Mouse (Mus musculus) monocyte, adult 2 months (primary cell): ENCODE data around the gene Slc10a7.

Experiments
- DNase-seq, 2 experiments: peaks; one replicate each; pipeline ENCODE4 v3.0.0; 2022; ENCODE audit warnings: low spot score in 2 of 2, low read depth in 1 of 2

The Slc10a7 gene

GRCm38 (mm10) chr8:78732995-78733512 lies 223.9 kb downstream of the Slc10a7 start:
- DNase-seq: no peak

GRCm38 (mm10) chr8:78734721-78735517 lies 225.8 kb downstream of the Slc10a7 start:
- no peak for DNase-seq

- no peak for DNase-seq
Measured at GRCm38 (mm10) chr8:78738304-78738703, 229.2 kb downstream of the Slc10a7 start.

- DNase-seq: no peak
Measured at GRCm38 (mm10) chr8:78740936-78741335, 231.8 kb downstream of the Slc10a7 start.

GRCm38 (mm10) chr8:78741496-78741895 lies 232.3 kb downstream of the Slc10a7 start:
- DNase-seq: no peak

- DNase-seq: no peak
Measured at GRCm38 (mm10) chr8:78741965-78742364, 232.8 kb downstream of the Slc10a7 start.

GRCm38 (mm10) chr8:78742453-78742852 lies 233.3 kb downstream of the Slc10a7 start:
- no peak for DNase-seq

GRCm38 (mm10) chr8:78747052-78747451 lies 237.9 kb downstream of the Slc10a7 start:
- no peak for DNase-seq

GRCm38 (mm10) chr8:78748701-78749100 lies 239.6 kb downstream of the Slc10a7 start:
- no peak for DNase-seq

- no peak for DNase-seq
Measured at GRCm38 (mm10) chr8:78749861-78750825, 241.0 kb downstream of the Slc10a7 start.

- DNase-seq: no peak
Measured at GRCm38 (mm10) chr8:78751151-78751550, 242.0 kb downstream of the Slc10a7 start.

- no peak for DNase-seq
Measured at GRCm38 (mm10) chr8:78754986-78755385, 245.8 kb downstream of the Slc10a7 start.

- DNase-seq: no peak
Measured at GRCm38 (mm10) chr8:78759139-78759538, 250.0 kb downstream of the Slc10a7 start.

GRCm38 (mm10) chr8:78764976-78765375 lies 255.8 kb downstream of the Slc10a7 start:
- no peak for DNase-seq

- DNase-seq: no peak
Measured at GRCm38 (mm10) chr8:78765556-78765955, 256.4 kb downstream of the Slc10a7 start.

- no peak for DNase-seq
Measured at GRCm38 (mm10) chr8:78770584-78770983, 261.4 kb downstream of the Slc10a7 start.

- DNase-seq: no peak
Measured at GRCm38 (mm10) chr8:78771256-78771655, 262.1 kb downstream of the Slc10a7 start.

GRCm38 (mm10) chr8:78776816-78777215 lies 267.7 kb downstream of the Slc10a7 start:
- DNase-seq: no peak
